Mouse (Mus musculus) midbrain, embryonic 16.5 days (tissue): ENCODE measurements at regions not wholly inside any gene's neighbourhood (a gene's known extent, or its start where the extent isn't known, plus 50 kb on each side); places are given as distances from the start of the nearest gene placed in this dataset.
A peak's percentile ranks its signal among the peaks of the same experiment; 100 is the strongest.

Experiments used
- ATAC-seq: fragments of 200-750 bp; cut with Nextera tagmentation; 2 replicates; pipeline ENCODE4 v1.8.0; 2017; ENCODE audit warnings: moderate TSS enrichment
- H3K27ac ChIP-seq: fragments of 300-500 bp; sonication (generic); 2 replicates; pipeline ENCODE4 v1.5.1; 2014; ENCODE audit warnings: mild to moderate bottlenecking, low read length, mixed read lengths
- H3K27me3 ChIP-seq: fragments of 300-500 bp; sonication (generic); 2 replicates; pipeline ENCODE4 v1.6.1; 2014; ENCODE audit warnings: low read depth, low read length, mixed read lengths; ENCODE audit not compliant: control insufficient read depth, insufficient read depth
- H3K36me3 ChIP-seq: fragments of 300-500 bp; sonication (generic); 2 replicates; pipeline ENCODE4 v1.6.1; 2014; ENCODE audit warnings: mild to moderate bottlenecking, low read length, moderate library complexity, mixed read lengths; ENCODE audit not compliant: control insufficient read depth, insufficient read depth
- H3K4me1 ChIP-seq: fragments of 300-500 bp; sonication (generic); 2 replicates; pipeline ENCODE4 v1.6.1; 2014; ENCODE audit warnings: mild to moderate bottlenecking, low read length, mixed read lengths; ENCODE audit not compliant: control insufficient read depth, insufficient read depth
- H3K4me2 ChIP-seq: fragments of 300-500 bp; sonication (generic); 2 replicates; pipeline ENCODE4 v1.6.1; 2014; ENCODE audit warnings: mild to moderate bottlenecking, low read length, mixed read lengths
- H3K4me3 ChIP-seq: fragments of 300-500 bp; sonication (generic); 2 replicates; pipeline ENCODE4 v1.5.1; 2014; ENCODE audit warnings: low read depth, mild to moderate bottlenecking, low read length, moderate library complexity, mixed read lengths
- H3K9ac ChIP-seq: fragments of 300-500 bp; sonication (generic); 2 replicates; pipeline ENCODE4 v1.6.1; 2014; ENCODE audit warnings: low read depth, low read length, mixed read lengths
- H3K9me3 ChIP-seq: fragments of 300-500 bp; sonication (generic); replicated peaks from 2 replicates; pipeline ENCODE4 v1.6.1; 2014; ENCODE audit warnings: mild to moderate bottlenecking, low read length, mixed read lengths; ENCODE audit not compliant: control insufficient read depth, poor library complexity, severe bottlenecking
- whole genome bisulfite sequencing: fragments of 180-500 bp; shearing (Covaris S2); extraction: QIAGEN DNeasy Blood & Tissue Kit; methylation state at CpG from one replicate; pipeline ENCODE4 v1.1.7; 2014; 5-methylcytosine and 5-hydroxymethylcytosine counted together

GRCm38 (mm10) chr4:54072932-54073331 is 247.1 kb downstream of the Tmem38b start:
- H3K4me3 ChIP-seq = no peak overlapping the region
- WGBS = 3% methylated on average over 10 of the region's 10 CpGs
- peaks cover 16% of the 10 kb centered on the region for H3K4me1 ChIP-seq
- peak overlapping the region; percentile 45 for H3K27ac ChIP-seq
- no peak overlapping the region for H3K9ac ChIP-seq
- ATAC-seq = peak; percentile 67; the same call in 1 of the 2 replicates
- no peaks in the 10 kb centered on the region for H3K36me3 ChIP-seq
- H3K4me2 ChIP-seq = peak overlapping the region; percentile 27
- H3K27me3 ChIP-seq = no peaks in the 10 kb centered on the region
- no peaks in the 10 kb centered on the region for H3K9me3 ChIP-seq

GRCm38 (mm10) chr4:54073483-54073882 is 247.6 kb downstream of the Tmem38b start:
- H3K4me1 ChIP-seq = peaks cover 16% of the 10 kb centered on the region
- H3K9ac ChIP-seq = no peak overlapping the region
- no peaks in the 10 kb centered on the region for H3K36me3 ChIP-seq
- H3K27me3 ChIP-seq = no peaks in the 10 kb centered on the region
- no peak for ATAC-seq
- H3K4me2 ChIP-seq = peak overlapping the region; percentile 27; the same call in 1 of the 2 replicates
- 27% methylated on average over 7 of the region's 7 CpGs for WGBS
- no peak overlapping the region for H3K4me3 ChIP-seq
- 0 out of 2 replicates have a peak overlapping the region, but pooled peaks have one; percentile 29 for H3K27ac ChIP-seq
- H3K9me3 ChIP-seq = no peaks in the 10 kb centered on the region

- ATAC-seq = no peak
- 52% methylated on average over 5 of the region's 5 CpGs for WGBS
- Histone ChIP-seq H3K27me3 (no peaks in the 10 kb centered on the region), H3K9me3 (no peaks in the 10 kb centered on the region), H3K36me3 (no peaks in the 10 kb centered on the region), H3K4me3 (no peak overlapping the region), H3K27ac (no peak overlapping the region), H3K4me1 (peaks cover 16% of the 10 kb centered on the region), H3K4me2 (no peak overlapping the region), H3K9ac (no peak overlapping the region)
Measured at GRCm38 (mm10) chr4:54074226-54074625, 248.4 kb downstream of the Tmem38b start.

- Histone ChIP-seq H3K4me2 (no peak overlapping the region), H3K9me3 (no peaks in the 10 kb centered on the region), H3K9ac (no peak overlapping the region), H3K4me1 (no peaks in the 10 kb centered on the region), H3K27ac (no peak overlapping the region), H3K4me3 (no peak overlapping the region), H3K36me3 (no peaks in the 10 kb centered on the region), H3K27me3 (no peaks in the 10 kb centered on the region)
- ATAC-seq = no peak
- WGBS = 65% methylated on average over 9 of the region's 9 CpGs
Measured at GRCm38 (mm10) chr4:54080526-54080925, 254.7 kb downstream of the Tmem38b start.

GRCm38 (mm10) chr4:54081411-54081810 is 255.6 kb downstream of the Tmem38b start:
- Histone ChIP-seq H3K27ac (no peak overlapping the region), H3K9ac (no peak overlapping the region), H3K27me3 (no peaks in the 10 kb centered on the region), H3K36me3 (no peaks in the 10 kb centered on the region), H3K4me1 (no peaks in the 10 kb centered on the region), H3K4me3 (no peak overlapping the region), H3K9me3 (no peaks in the 10 kb centered on the region), H3K4me2 (no peak overlapping the region)
- WGBS = 60% methylated on average over 5 of the region's 5 CpGs
- no peak for ATAC-seq

GRCm38 (mm10) chr4:54084747-54085146 is 258.9 kb downstream of the Tmem38b start:
- no peak overlapping the region for H3K4me2 ChIP-seq

GRCm38 (mm10) chr4:54094285-54094997 is 268.6 kb downstream of the Tmem38b start:
- H3K9ac ChIP-seq = no peak overlapping the region
- H3K27me3 ChIP-seq = no peaks in the 10 kb centered on the region
- no peak for ATAC-seq
- whole genome bisulfite sequencing = 89% methylated on average over 7 of the region's 7 CpGs
- H3K36me3 ChIP-seq = no peaks in the 10 kb centered on the region
- H3K4me3 ChIP-seq = no peak overlapping the region
- H3K4me2 ChIP-seq = no peak overlapping the region
- H3K4me1 ChIP-seq = no peaks in the 10 kb centered on the region; the same call in 1 of the 2 replicates
- H3K27ac ChIP-seq = no peak overlapping the region
- H3K9me3 ChIP-seq = no peaks in the 10 kb centered on the region

More at GRCm38 (mm10) chr4:54084747-54085146, 258.9 kb downstream of the Tmem38b start:
- Histone ChIP-seq H3K4me3 (no peak overlapping the region), H3K9ac (no peak overlapping the region), H3K36me3 (no peaks in the 10 kb centered on the region), H3K27me3 (no peaks in the 10 kb centered on the region), H3K4me1 (no peaks in the 10 kb centered on the region), H3K9me3 (no peaks in the 10 kb centered on the region), H3K27ac (no peak overlapping the region)
- no peak for ATAC-seq
- 90% methylated on average over 6 of the region's 6 CpGs for WGBS

GRCm38 (mm10) chr4:54095200-54095930 is 269.5 kb downstream of the Tmem38b start:
- H3K27me3 ChIP-seq = no peaks in the 10 kb centered on the region
- no peak overlapping the region for H3K4me2 ChIP-seq
- no peak for ATAC-seq
- H3K4me3 ChIP-seq = no peak overlapping the region
- H3K9ac ChIP-seq = no peak overlapping the region
- H3K27ac ChIP-seq = no peak overlapping the region
- WGBS = 71% methylated on average over 4 of the region's 4 CpGs
- no peaks in the 10 kb centered on the region for H3K36me3 ChIP-seq
- no peaks in the 10 kb centered on the region; the same call in 1 of the 2 replicates for H3K4me1 ChIP-seq
- no peaks in the 10 kb centered on the region for H3K9me3 ChIP-seq

GRCm38 (mm10) chr4:54097543-54097942 is 271.7 kb downstream of the Tmem38b start:
- ATAC-seq = no peak
- Histone ChIP-seq H3K9me3 (no peaks in the 10 kb centered on the region), H3K27me3 (no peaks in the 10 kb centered on the region), H3K9ac (no peak overlapping the region), H3K4me2 (no peak overlapping the region), H3K36me3 (no peaks in the 10 kb centered on the region), H3K4me3 (no peak overlapping the region), H3K4me1 (no peaks in the 10 kb centered on the region; the same call in 1 of the 2 replicates), H3K27ac (no peak overlapping the region)
- WGBS = 87% methylated on average over 2 of the region's 2 CpGs
